Mouse (Mus musculus) ES-Bruce4 (cell line): Measurements from ENCODE around the gene Atp13a2. TPM values are rescaled to one million over a fixed set of nuclear protein-coding genes. Genes with fewer than 3 reads are reported as not detected.

Source experiments
- H3K27ac ChIP-seq: 2 replicates; pipeline ENCODE4 v1.5.1; 2012; ENCODE audit warnings: low read length, inconsistent platforms; ENCODE audit not compliant: insufficient read depth
- H3K27me3 ChIP-seq: 2 replicates; pipeline ENCODE4 v1.6.1; 2012; ENCODE audit warnings: mild to moderate bottlenecking, low read length, inconsistent platforms; ENCODE audit not compliant: control insufficient read depth, poor library complexity, insufficient read depth, severe bottlenecking
- H3K36me3 ChIP-seq: 2 replicates; pipeline ENCODE4 v1.6.1; 2012; ENCODE audit warnings: inconsistent platforms, mild to moderate bottlenecking, low read length, moderate library complexity; ENCODE audit not compliant: control insufficient read depth, poor library complexity, insufficient read depth, severe bottlenecking
- H3K4me1 ChIP-seq: one replicate; pipeline ENCODE4 v1.8.1; 2011; ENCODE audit warnings: low read length; ENCODE audit not compliant: control insufficient read depth, insufficient read depth
- H3K4me3 ChIP-seq: 2 replicates; pipeline ENCODE4 v1.5.1; 2011; ENCODE audit warnings: low read depth, mild to moderate bottlenecking, low read length
- H3K9ac ChIP-seq: 2 replicates; pipeline ENCODE4 v1.6.1; 2012; ENCODE audit warnings: low read depth, mild to moderate bottlenecking, inconsistent platforms; ENCODE audit not compliant: poor library complexity, severe bottlenecking
- H3K9me3 ChIP-seq: replicated peaks from 2 replicates; pipeline ENCODE4 v1.6.1; 2012; ENCODE audit warnings: mild to moderate bottlenecking, low read length, inconsistent platforms; ENCODE audit not compliant: control insufficient read depth, poor library complexity, insufficient read depth, severe bottlenecking
- CTCF ChIP-seq: IDR thresholded peaks from one replicate; pipeline ENCODE4 v1.8.1; 2011; ENCODE audit warnings: low read depth, low read length
- EP300 ChIP-seq: IDR thresholded peaks from 2 replicates; pipeline ENCODE4 v1.6.1; 2011; ENCODE audit warnings: low read depth, low read length; ENCODE audit not compliant: insufficient read depth
- POLR2A ChIP-seq: IDR thresholded peaks from one replicate; pipeline ENCODE4 v1.8.1; 2011; ENCODE audit warnings: low read length; ENCODE audit not compliant: insufficient read depth
- polyA plus RNA-seq: library from polyadenylated mRNA; stranded (reverse); fragments of >200 nt; gene quantifications from 2 replicates; pipeline ENCODE4 v1.2.4, GENCODE M21; 2011; ENCODE audit warnings: low read depth; ENCODE audit not compliant: missing spikeins, insufficient read depth, insufficient read length

Gene Atp13a2
- polyA plus RNA-seq, 1 experiment: 16.8 TPM

GRCm38 (mm10) chr4:140995811-140996210 lies 9.1 kb downstream of the Atp13a2 start:
- H3K27me3 ChIP-seq: no peaks in the 10 kb centered on the region
- H3K4me3 ChIP-seq: no peak overlapping the region
- TF ChIP-seq EP300: no peak
- TF ChIP-seq CTCF: no peak
- TF ChIP-seq POLR2A: no peak
- no peaks in the 10 kb centered on the region for H3K9me3 ChIP-seq
- no peak overlapping the region for H3K27ac ChIP-seq
- no peaks in the 10 kb centered on the region for H3K36me3 ChIP-seq
- no peaks in the 10 kb centered on the region for H3K4me1 ChIP-seq
- H3K9ac ChIP-seq: no peak overlapping the region

GRCm38 (mm10) chr4:140996812-140997211 lies 10.1 kb downstream of the Atp13a2 start:
- H3K9ac ChIP-seq: no peak overlapping the region

GRCm38 (mm10) chr4:141005983-141006382 lies 19.3 kb downstream of the Atp13a2 start:
- Histone ChIP-seq H3K9ac (no peak overlapping the region), H3K36me3 (no peaks in the 10 kb centered on the region), H3K27ac (no peak overlapping the region), H3K27me3 (no peaks in the 10 kb centered on the region), H3K4me1 (no peaks in the 10 kb centered on the region), H3K9me3 (peaks cover 9% of the 10 kb centered on the region; the same call in 1 of the 2 replicates), H3K4me3 (no peak overlapping the region)
- TF ChIP-seq EP300 (no peak), CTCF (peak; percentile 70)

More at GRCm38 (mm10) chr4:140996812-140997211, 10.1 kb downstream of the Atp13a2 start:
- no peaks in the 10 kb centered on the region for H3K9me3 ChIP-seq
- no peak overlapping the region for H3K4me3 ChIP-seq
- TF ChIP-seq EP300 (no peak), CTCF (no peak), POLR2A (no peak)
- H3K4me1 ChIP-seq: no peaks in the 10 kb centered on the region
- H3K36me3 ChIP-seq: no peaks in the 10 kb centered on the region
- no peaks in the 10 kb centered on the region for H3K27me3 ChIP-seq
- no peak overlapping the region for H3K27ac ChIP-seq

- Histone ChIP-seq H3K4me3 (no peak overlapping the region), H3K27me3 (no peaks in the 10 kb centered on the region), H3K9ac (no peak overlapping the region), H3K4me1 (no peaks in the 10 kb centered on the region), H3K27ac (no peak overlapping the region), H3K36me3 (no peaks in the 10 kb centered on the region), H3K9me3 (peaks cover 9% of the 10 kb centered on the region; the same call in 1 of the 2 replicates)
- TF ChIP-seq EP300: no peak
- TF ChIP-seq CTCF: no peak
- no peak for TF ChIP-seq POLR2A
These were observed 21.4 kb downstream of the Atp13a2 start for GRCm38 (mm10) chr4:141008028-141008427.

- Histone ChIP-seq H3K4me3 (peak within 1 kb of the TSS; percentile 43), H3K9ac (peak within 1 kb of the TSS; percentile 23; the same call in 1 of the 2 replicates), H3K27ac (no peak within 1 kb of the TSS), H3K36me3 (no peaks in the 10 kb centered on the region), H3K4me1 (no peaks in the 10 kb centered on the region), H3K9me3 (peaks cover 9% of the 10 kb centered on the region; the same call in 1 of the 2 replicates), H3K27me3 (no peaks in the 10 kb centered on the region)
- TF ChIP-seq POLR2A: no peak
- TF ChIP-seq EP300: no peak
- TF ChIP-seq CTCF: no peak
These were observed 23.4 kb downstream of the Atp13a2 start, which contains the start of gene Mfap2 for GRCm38 (mm10) chr4:141010118-141010517. Gene Mfap2 (plus strand): TSS chr4:141010418.

GRCm38 (mm10) chr4:141010526-141010925 lies 23.9 kb downstream of the Atp13a2 start:
- H3K9ac ChIP-seq: peak overlapping the region; percentile 23; the same call in 1 of the 2 replicates
- peaks cover 9% of the 10 kb centered on the region; the same call in 1 of the 2 replicates for H3K9me3 ChIP-seq
- no peak for TF ChIP-seq POLR2A
- TF ChIP-seq CTCF: no peak
- TF ChIP-seq EP300: no peak
- peak overlapping the region; percentile 43 for H3K4me3 ChIP-seq
- no peaks in the 10 kb centered on the region for H3K4me1 ChIP-seq
- no peak overlapping the region for H3K27ac ChIP-seq
- H3K27me3 ChIP-seq: no peaks in the 10 kb centered on the region
- no peaks in the 10 kb centered on the region for H3K36me3 ChIP-seq
